Mouse (Mus musculus): ENCODE data around the gene Gin1.

GRCm38 (mm10) chr1:97768089-97768488, 1.9 kb upstream of the Gin1 start:
- TF ChIP-seq CTCF (IDR thresholded peaks at IDR 0.05; ENCODE audit: control insufficient read depth, insufficient read depth, insufficient read length), result no peak
- TF ChIP-seq MAX (IDR thresholded peaks at IDR 0.05), result no peak
- no peak for TF ChIP-seq MYOG (IDR thresholded peaks at IDR 0.05; ENCODE audit: control insufficient read depth, extremely low read depth, insufficient read length)
